ENCODE assay signal across 12 mouse cellular contexts in the genomic region with DNA sequence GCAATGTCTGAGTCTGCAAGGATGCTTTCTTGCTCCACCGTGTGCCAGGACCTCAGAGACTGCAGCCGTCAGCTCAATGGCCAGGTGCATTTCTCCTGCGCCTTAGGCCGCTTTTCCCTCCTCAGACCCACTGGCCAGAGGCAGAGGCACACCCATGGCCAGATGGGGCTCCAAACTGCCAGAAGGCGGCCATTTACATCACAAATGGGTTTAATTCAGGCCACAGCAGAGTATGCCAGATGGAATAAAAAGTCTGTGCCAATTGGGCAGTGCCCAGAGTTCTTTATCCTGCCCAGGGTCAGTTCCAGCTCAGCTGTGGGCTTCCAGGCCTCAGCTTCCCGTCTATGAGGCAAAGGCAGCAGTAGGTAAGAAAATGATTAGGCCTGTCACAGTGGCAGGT. TPM values are rescaled to one million over a fixed set of nuclear protein-coding genes. Genes with fewer than 3 reads are reported as not detected.
DNase-seq lines count a peak whose midpoint lies in the region; ATAC-seq lines count a peak whose summit lies in the region.
"Had no signal": no experiment of that assay in that cellular context is flagged by ENCODE, and none has a peak within 500 bp of the region (broad histone marks: within the 10 kb centered on the region; RNA-seq: fewer than 3 reads in every experiment).

No protein-coding gene starts in this region.

- no peaks in the 10 kb centered on the region for H3K9me3 ChIP-seq in forebrain, embryonic 15.5 days
- H3K9me3 ChIP-seq in forebrain, embryonic 12.5 days: no peaks in the 10 kb centered on the region
- H3K9me3 ChIP-seq: limb, embryonic 12.5 days had no signal

- H3K4me1 ChIP-seq in forebrain, embryonic 15.5 days: peaks cover 15% of the 10 kb centered on the region; the same call in 1 of the 2 replicates
- peaks cover 4% of the 10 kb centered on the region; the same call in 1 of the 2 replicates for H3K4me1 ChIP-seq in forebrain, embryonic 12.5 days
- H3K4me1 ChIP-seq: limb, embryonic 12.5 days had no signal

- H3K9ac ChIP-seq in forebrain, embryonic 15.5 days (replicated peaks): no peak overlapping the region
- H3K9ac ChIP-seq in forebrain, embryonic 12.5 days: no peak overlapping the region
- H3K9ac ChIP-seq: limb, embryonic 12.5 days had no signal

- intact Hi-C loops in gastrocnemius, postnatal 14 days (cut with DNase I; ENCODE audit: low total_unique reads): no loop called here
- intact Hi-C loops in left cerebral cortex, postnatal 4 days (cut with DNase I): no loop called here
- intact Hi-C loops in heart, postnatal 14 days (cut with DNase I): no loop called here

- H3K27me3 ChIP-seq in forebrain, embryonic 15.5 days: no peaks in the 10 kb centered on the region
- H3K27me3 ChIP-seq in forebrain, embryonic 12.5 days: no peaks in the 10 kb centered on the region
- H3K27me3 ChIP-seq: limb, embryonic 12.5 days had no signal

- ATAC-seq in forebrain, embryonic 15.5 days (replicated peaks): peak; percentile 66
- no peak for ATAC-seq in forebrain, embryonic 12.5 days (ENCODE audit: low FRiP score)

- H3K4me3 ChIP-seq in forebrain, embryonic 15.5 days: no peak overlapping the region
- no peak overlapping the region for H3K4me3 ChIP-seq in forebrain, embryonic 12.5 days (replicated peaks)
- H3K4me3 ChIP-seq: heart, adult 2 months; limb, embryonic 12.5 days had no signal

- H3K36me3 ChIP-seq in forebrain, embryonic 15.5 days: peaks cover 80% of the 10 kb centered on the region
- peaks cover 95% of the 10 kb centered on the region for H3K36me3 ChIP-seq in forebrain, embryonic 12.5 days (replicated peaks)

- H3K27ac ChIP-seq in forebrain, embryonic 15.5 days (replicated peaks): peak overlapping the region; percentile 72
- no peak overlapping the region for H3K27ac ChIP-seq in forebrain, embryonic 12.5 days
- H3K27ac ChIP-seq: heart, adult 2 months; limb, embryonic 12.5 days had no signal

- 56% methylated on average over 6 of the region's 6 CpGs for WGBS in forebrain, embryonic 15.5 days
- WGBS in forebrain, embryonic 12.5 days: 90% methylated on average over 6 of the region's 6 CpGs

- DNase-seq in right cerebral cortex, adult 18-20 months: peak; percentile 63
- DNase-seq in right cerebral cortex, postnatal 4 days: no peak
- peak; percentile 51 for DNase-seq in gastrocnemius, postnatal 14 days
- DNase-seq in left cerebral cortex, postnatal 4 days: peak; percentile 86
- no peak for DNase-seq in heart, postnatal 14 days
- no peak for DNase-seq in B cell, adult 2 months
- DNase-seq: heart, adult 2 months; kidney, adult 2 months; lung, postnatal 14 days had no signal

- H3K4me2 ChIP-seq in forebrain, embryonic 15.5 days (replicated peaks): no peak overlapping the region
- H3K4me2 ChIP-seq in forebrain, embryonic 12.5 days: no peak overlapping the region
- H3K4me2 ChIP-seq: limb, embryonic 12.5 days had no signal

RNA-seq across cellular contexts. Expression of a gene that starts 29.6 kb away (rescaled TPM):
- polyA plus RNA-seq in forebrain, embryonic 15.5 days (2015; fragmentation: Nextera tagmentation; extraction: Ambion mirVana): 0.29 and 0.59 TPM in 2 replicates
- 0.66 and 1.0 TPM in 2 replicates for polyA plus RNA-seq in forebrain, embryonic 12.5 days (2016; fragmentation: Nextera tagmentation; extraction: Ambion mirVana)
- 1 to 10 TPM; 1.4 to 2.0 TPM for total RNA-seq in gastrocnemius, postnatal 14 days (2021)
- total RNA-seq in left cerebral cortex, postnatal 4 days (2021): 1 to 10 TPM; 1.2 to 3.6 TPM
- total RNA-seq in heart, postnatal 14 days (2021): 10 to 100 TPM; 31.7 to 37.8 TPM

RNA-seq across cellular contexts. Expression of a gene that starts 48.0 kb away (rescaled TPM):
- polyA plus RNA-seq in forebrain, embryonic 15.5 days (2015; fragmentation: Nextera tagmentation; extraction: Ambion mirVana): 12.8 and 15.6 TPM in 2 replicates
- 16.6 and 20.0 TPM in 2 replicates for polyA plus RNA-seq in forebrain, embryonic 12.5 days (2016; fragmentation: Nextera tagmentation; extraction: Ambion mirVana)
- total RNA-seq in gastrocnemius, postnatal 14 days (2021): 1 to 10 TPM; 7.4 to 8.3 TPM
- 10 to 100 TPM in 1 of 2 experiments, 1 to 10 TPM in 1; 9.4 to 11.9 TPM for total RNA-seq in left cerebral cortex, postnatal 4 days (2021)
- 10 to 100 TPM; 14.5 to 15.9 TPM for total RNA-seq in heart, postnatal 14 days (2021)

RNA-seq across cellular contexts. Expression of a gene that starts 51.5 kb away (rescaled TPM):
- 172 and 180 TPM in 2 replicates for polyA plus RNA-seq in forebrain, embryonic 15.5 days (2015; fragmentation: Nextera tagmentation; extraction: Ambion mirVana)
- polyA plus RNA-seq in forebrain, embryonic 12.5 days (2016; fragmentation: Nextera tagmentation; extraction: Ambion mirVana): 159 and 167 TPM in 2 replicates
- 10 to 100 TPM; 77.6 to 84.1 TPM for total RNA-seq in gastrocnemius, postnatal 14 days (2021)
- 100 to 1,000 TPM; 143 to 144 TPM for total RNA-seq in left cerebral cortex, postnatal 4 days (2021)
- 10 to 100 TPM; 81.3 to 82.5 TPM for total RNA-seq in heart, postnatal 14 days (2021)

Comparison
In these comparisons a context has a peak if more than half of its experiments do, and no peak if none do; other contexts are left out.
1. DNase-seq: peak in right cerebral cortex, adult 18-20 months (single experiment), gastrocnemius, postnatal 14 days (single experiment) and left cerebral cortex, postnatal 4 days (single experiment); none in right cerebral cortex, postnatal 4 days (single experiment), heart, postnatal 14 days (0 of 2) and B cell, adult 2 months (0 of 2).
2. RNA of a gene that starts 29.6 kb away (total RNA-seq): 31.7 to 37.8 TPM in heart, postnatal 14 days; 1.2 to 3.6 TPM in left cerebral cortex, postnatal 4 days and 1.4 to 2.0 TPM in gastrocnemius, postnatal 14 days; every median in the first group is over 4 times any median in the second.